Mouse (Mus musculus): ENCODE measurements around the gene Plin2. TPM values are rescaled to one million over a fixed set of nuclear protein-coding genes. Genes with fewer than 3 reads are reported as not detected.
"Not testable (repeated sequence)": the region's sequence is repeated elsewhere in the genome, so short reads cannot be mapped to it uniquely, and the experiment has no call there.

The Plin2 gene
- polyA plus RNA-seq, 1 experiment from 2014 or later = 62.4 TPM

- Histone ChIP-seq H3K9ac (no peak overlapping the region), H3K27me3 (no peaks in the 10 kb centered on the region), H3K27ac (no peak overlapping the region), H3K4me2 (replicated peaks) (no peak overlapping the region), H3K4me1 (no peaks in the 10 kb centered on the region), H3K4me3 (no peak overlapping the region), H3K36me3 (no peaks in the 10 kb centered on the region), H3K9me3 (replicated peaks) (no peaks in the 10 kb centered on the region)
- ATAC-seq (ENCODE audit: low FRiP score) = no peak
- WGBS = 92% methylated on average over 2 of the region's 2 CpGs
Measured at GRCm38 (mm10) chr4:86679686-86680085, 9.8 kb upstream of the Plin2 start.

- no peaks in the 10 kb centered on the region for H3K4me1 ChIP-seq
- H3K4me2 ChIP-seq (replicated peaks) = no peak overlapping the region
- H3K4me3 ChIP-seq = no peak overlapping the region
- H3K36me3 ChIP-seq = no peaks in the 10 kb centered on the region
- no peak overlapping the region for H3K9ac ChIP-seq
- no peak for ATAC-seq (ENCODE audit: low FRiP score)
- H3K27ac ChIP-seq = no peak overlapping the region
- no peaks in the 10 kb centered on the region for H3K27me3 ChIP-seq
- H3K9me3 ChIP-seq (replicated peaks) = no peaks in the 10 kb centered on the region
Measured at GRCm38 (mm10) chr4:86676756-86677155, 6.9 kb upstream of the Plin2 start.

- not testable (repeated sequence) for H3K4me2 ChIP-seq (replicated peaks); H3K9ac ChIP-seq; H3K4me3 ChIP-seq; H3K4me1 ChIP-seq; H3K36me3 ChIP-seq; H3K27ac ChIP-seq; ATAC-seq (ENCODE audit: low FRiP score); H3K27me3 ChIP-seq; H3K9me3 ChIP-seq (replicated peaks)
Measured at GRCm38 (mm10) chr4:86674739-86675138, 4.9 kb upstream of the Plin2 start.

GRCm38 (mm10) chr4:86674150-86674549 is 4.3 kb upstream of the Plin2 start:
- not testable (repeated sequence) for H3K27ac ChIP-seq; H3K27me3 ChIP-seq; ATAC-seq (ENCODE audit: low FRiP score); H3K4me1 ChIP-seq; H3K36me3 ChIP-seq; H3K9me3 ChIP-seq (replicated peaks); H3K9ac ChIP-seq; H3K4me3 ChIP-seq; H3K4me2 ChIP-seq (replicated peaks)

GRCm38 (mm10) chr4:86672450-86672849 is 2.6 kb upstream of the Plin2 start:
- WGBS = 79% methylated on average over 7 of the region's 7 CpGs
- Histone ChIP-seq H3K9me3 (replicated peaks) (no peaks in the 10 kb centered on the region), H3K27ac (no peak overlapping the region), H3K4me2 (replicated peaks) (no peak overlapping the region), H3K27me3 (no peaks in the 10 kb centered on the region), H3K4me3 (no peak overlapping the region), H3K4me1 (peaks cover 13% of the 10 kb centered on the region), H3K36me3 (peaks cover 3% of the 10 kb centered on the region; the same call in 1 of the 2 replicates), H3K9ac (no peak overlapping the region)
- no peak for ATAC-seq (ENCODE audit: low FRiP score)

GRCm38 (mm10) chr4:86671803-86672202 is 1.9 kb upstream of the Plin2 start:
- Histone ChIP-seq H3K27me3 (no peaks in the 10 kb centered on the region), H3K4me3 (no peak overlapping the region), H3K9me3 (replicated peaks) (no peaks in the 10 kb centered on the region), H3K4me2 (replicated peaks) (no peak overlapping the region), H3K4me1 (peaks cover 13% of the 10 kb centered on the region), H3K36me3 (peaks cover 3% of the 10 kb centered on the region; the same call in 1 of the 2 replicates), H3K9ac (no peak overlapping the region), H3K27ac (no peak overlapping the region)
- WGBS = 51% methylated on average over 3 of the region's 3 CpGs
- no peak for ATAC-seq (ENCODE audit: low FRiP score)

- Histone ChIP-seq H3K27ac (no peak overlapping the region), H3K4me2 (replicated peaks) (no peak overlapping the region), H3K9ac (no peak overlapping the region), H3K4me3 (no peak overlapping the region), H3K36me3 (peaks cover 3% of the 10 kb centered on the region; the same call in 1 of the 2 replicates), H3K9me3 (replicated peaks) (no peaks in the 10 kb centered on the region), H3K4me1 (peaks cover 13% of the 10 kb centered on the region), H3K27me3 (no peaks in the 10 kb centered on the region)
- ATAC-seq (ENCODE audit: low FRiP score) = no peak
- 78% methylated on average over 8 of the region's 8 CpGs for WGBS
Measured at GRCm38 (mm10) chr4:86670582-86671306, 884 bp upstream of the Plin2 start.

- WGBS = 19% methylated on average over 6 of the region's 6 CpGs
- Histone ChIP-seq H3K36me3 (peaks cover 11% of the 10 kb centered on the region), H3K9ac (peak overlapping the region; percentile 78), H3K4me1 (peaks cover 13% of the 10 kb centered on the region), H3K4me2 (replicated peaks) (peak overlapping the region; percentile 70), H3K4me3 (peak overlapping the region; percentile 57)
- H3K27ac ChIP-seq; H3K27me3 ChIP-seq; H3K9me3 ChIP-seq (replicated peaks): not testable (repeated sequence)
- ATAC-seq (ENCODE audit: low FRiP score) = peak; percentile 86
Measured at GRCm38 (mm10) chr4:86669241-86669753, 563 bp downstream of the Plin2 start.

- no peak overlapping the region for H3K27ac ChIP-seq
- no peak overlapping the region for H3K9ac ChIP-seq
- H3K4me2 ChIP-seq (replicated peaks) = peak overlapping the region; percentile 70
- WGBS = 96% methylated on average over 14 of the region's 14 CpGs
- no peak for ATAC-seq (ENCODE audit: low FRiP score)
- H3K4me3 ChIP-seq = no peak overlapping the region
- H3K4me1 ChIP-seq = peaks cover 13% of the 10 kb centered on the region
- H3K27me3 ChIP-seq = no peaks in the 10 kb centered on the region
- no peaks in the 10 kb centered on the region for H3K9me3 ChIP-seq (replicated peaks)
- peaks cover 16% of the 10 kb centered on the region for H3K36me3 ChIP-seq
Measured at GRCm38 (mm10) chr4:86668290-86669000, 1.4 kb downstream of the Plin2 start.

- Histone ChIP-seq H3K27ac (no peak overlapping the region), H3K36me3 (peaks cover 25% of the 10 kb centered on the region), H3K4me3 (no peak overlapping the region), H3K4me1 (peaks cover 13% of the 10 kb centered on the region), H3K9ac (no peak overlapping the region), H3K27me3 (no peaks in the 10 kb centered on the region), H3K4me2 (replicated peaks) (no peak overlapping the region), H3K9me3 (replicated peaks) (no peaks in the 10 kb centered on the region)
- 88% methylated on average over 3 of the region's 3 CpGs for WGBS
- no peak for ATAC-seq (ENCODE audit: low FRiP score)
Measured at GRCm38 (mm10) chr4:86665596-86665995, 4.3 kb downstream of the Plin2 start.

- no peak overlapping the region for H3K4me3 ChIP-seq
- peaks cover 42% of the 10 kb centered on the region for H3K36me3 ChIP-seq
- H3K4me1 ChIP-seq = peaks cover 4% of the 10 kb centered on the region
- no peaks in the 10 kb centered on the region for H3K27me3 ChIP-seq
- H3K4me2 ChIP-seq (replicated peaks) = no peak overlapping the region
- H3K9ac ChIP-seq = no peak overlapping the region
- ATAC-seq (ENCODE audit: low FRiP score) = no peak
- H3K27ac ChIP-seq = no peak overlapping the region
- 78% methylated on average over 4 of the region's 4 CpGs for WGBS
- no peaks in the 10 kb centered on the region for H3K9me3 ChIP-seq (replicated peaks)
Measured at GRCm38 (mm10) chr4:86663919-86664318, 5.9 kb downstream of the Plin2 start.

GRCm38 (mm10) chr4:86657176-86657575 is 12.7 kb downstream of the Plin2 start:
- no peak for ATAC-seq (ENCODE audit: low FRiP score)
- no peak overlapping the region for H3K27ac ChIP-seq
- no peak overlapping the region for H3K4me3 ChIP-seq
- no peak overlapping the region for H3K4me2 ChIP-seq (replicated peaks)
- H3K9ac ChIP-seq = no peak overlapping the region
- peaks cover 63% of the 10 kb centered on the region for H3K36me3 ChIP-seq
- no peaks in the 10 kb centered on the region for H3K4me1 ChIP-seq
- no peaks in the 10 kb centered on the region for H3K9me3 ChIP-seq (replicated peaks)
- no peaks in the 10 kb centered on the region for H3K27me3 ChIP-seq
- 97% methylated on average over 12 of the region's 12 CpGs for WGBS

GRCm38 (mm10) chr4:86656410-86656809 is 13.4 kb downstream of the Plin2 start:
- H3K27ac ChIP-seq; H3K27me3 ChIP-seq; H3K4me3 ChIP-seq; ATAC-seq (ENCODE audit: low FRiP score); H3K4me2 ChIP-seq (replicated peaks); H3K4me1 ChIP-seq; H3K9ac ChIP-seq; H3K9me3 ChIP-seq (replicated peaks): not testable (repeated sequence)
- WGBS = 92% methylated on average over 8 of the region's 8 CpGs
- peaks cover 57% of the 10 kb centered on the region for H3K36me3 ChIP-seq
